ENCODE assay signal across 8 mouse cellular contexts in the genomic region with DNA sequence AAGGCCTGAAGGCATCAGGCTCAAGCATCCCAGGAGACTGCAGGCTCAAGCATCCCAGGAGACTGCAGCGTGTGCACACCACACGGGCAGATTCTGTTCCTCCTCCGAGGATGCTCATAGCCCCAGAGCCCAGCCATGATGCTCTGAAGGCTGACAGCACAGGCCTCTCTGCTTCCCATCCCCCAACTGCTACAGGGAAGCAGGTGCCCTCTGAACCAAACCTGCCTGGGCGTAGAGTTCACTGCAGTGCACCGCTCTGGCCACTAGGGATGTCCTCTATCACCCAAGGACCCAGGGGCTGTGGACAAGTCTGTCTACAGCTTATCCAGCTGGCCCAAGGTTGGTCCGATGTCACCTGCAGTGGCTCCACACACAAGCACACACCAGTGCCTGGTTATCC. TPM values are rescaled to one million over a fixed set of nuclear protein-coding genes. Genes with fewer than 3 reads are reported as not detected.
DNase-seq lines count a peak whose midpoint lies in the region; ATAC-seq lines count a peak whose summit lies in the region.

No protein-coding gene starts in this region.

- H3K4me1 ChIP-seq in hindbrain, embryonic 16.5 days (ENCODE audit: control insufficient read depth, insufficient read depth, low read depth, low read length), result peaks cover 9% of the 10 kb centered on the region
- H3K4me1 ChIP-seq in liver, embryonic 15.5 days (replicated peaks), result peaks cover 29% of the 10 kb centered on the region
- peaks cover 16% of the 10 kb centered on the region for H3K4me1 ChIP-seq in neural tube, embryonic 13.5 days (replicated peaks)

- peak; percentile 41; the same call in 1 of the 2 replicates for ATAC-seq in hindbrain, embryonic 16.5 days
- ATAC-seq in liver, embryonic 15.5 days (ENCODE audit: insufficient read depth), result peak; percentile 55
- ATAC-seq in neural tube, embryonic 13.5 days (ENCODE audit: low read depth), result 0 out of 2 replicates have a peak, but pooled peaks have one; percentile 25

- no peaks in the 10 kb centered on the region for H3K36me3 ChIP-seq in hindbrain, embryonic 16.5 days (ENCODE audit: control insufficient read depth, insufficient read depth, low read length)
- peaks cover 1% of the 10 kb centered on the region; the same call in 1 of the 2 replicates for H3K36me3 ChIP-seq in liver, embryonic 15.5 days (replicated peaks)
- no peaks in the 10 kb centered on the region for H3K36me3 ChIP-seq in neural tube, embryonic 13.5 days

- WGBS in hindbrain, embryonic 16.5 days, result 29% methylated on average over 6 of the region's 6 CpGs
- 42% methylated on average over 6 of the region's 6 CpGs for WGBS in liver, embryonic 15.5 days (ENCODE audit: insufficient replicate concordance)
- WGBS in neural tube, embryonic 13.5 days, result 39% methylated on average over 6 of the region's 6 CpGs

- H3K9me3 ChIP-seq in hindbrain, embryonic 16.5 days (ENCODE audit: control insufficient read depth, low read length), result no peaks in the 10 kb centered on the region
- no peaks in the 10 kb centered on the region for H3K9me3 ChIP-seq in liver, embryonic 15.5 days (replicated peaks)
- H3K9me3 ChIP-seq in neural tube, embryonic 13.5 days, result no peaks in the 10 kb centered on the region

- peak; percentile 50 for DNase-seq in urinary bladder, postnatal 14 days (ENCODE audit: low spot score)
- DNase-seq in urinary bladder, postnatal 25 days (ENCODE audit: low spot score), result no peak
- peak; percentile 51 to 56 for DNase-seq in cerebellum, postnatal 36 days
- DNase-seq in right cerebral cortex, postnatal 14 days, result no peak
- no peak for DNase-seq in layer of hippocampus, adult 11-12 months (ENCODE audit: low spot score)

- no peak overlapping the region for H3K4me3 ChIP-seq in hindbrain, embryonic 16.5 days (ENCODE audit: low read length)
- no peak overlapping the region for H3K4me3 ChIP-seq in liver, embryonic 15.5 days (replicated peaks)
- no peak overlapping the region for H3K4me3 ChIP-seq in neural tube, embryonic 13.5 days

- no peak overlapping the region for H3K27ac ChIP-seq in hindbrain, embryonic 16.5 days (ENCODE audit: low read depth, low read length)
- H3K27ac ChIP-seq in liver, embryonic 15.5 days (replicated peaks), result no peak overlapping the region
- peak overlapping the region; percentile 14; the same call in 1 of the 2 replicates for H3K27ac ChIP-seq in neural tube, embryonic 13.5 days (replicated peaks)

- no peaks in the 10 kb centered on the region for H3K27me3 ChIP-seq in hindbrain, embryonic 16.5 days (replicated peaks; ENCODE audit: control insufficient read depth, insufficient read depth, low read length)
- no peaks in the 10 kb centered on the region for H3K27me3 ChIP-seq in liver, embryonic 15.5 days
- no peaks in the 10 kb centered on the region for H3K27me3 ChIP-seq in neural tube, embryonic 13.5 days

- no peak overlapping the region for H3K4me2 ChIP-seq in hindbrain, embryonic 16.5 days (ENCODE audit: low read length)
- no peak overlapping the region for H3K4me2 ChIP-seq in liver, embryonic 15.5 days
- no peak overlapping the region for H3K4me2 ChIP-seq in neural tube, embryonic 13.5 days

- H3K9ac ChIP-seq in hindbrain, embryonic 16.5 days (ENCODE audit: low read depth, low read length), result no peak overlapping the region
- H3K9ac ChIP-seq in liver, embryonic 15.5 days, result no peak overlapping the region
- no peak overlapping the region for H3K9ac ChIP-seq in neural tube, embryonic 13.5 days

RNA-seq across cellular contexts. Expression of a gene that starts 12.9 kb away (rescaled TPM):
- polyA plus RNA-seq in hindbrain, embryonic 16.5 days (2015; fragmentation: Nextera tagmentation; extraction: Ambion mirVana), result 52.1 and 58.3 TPM in 2 replicates
- 38.8 and 42.1 TPM in 2 replicates for polyA plus RNA-seq in liver, embryonic 15.5 days (2015; fragmentation: Nextera tagmentation; extraction: Ambion mirVana)
- polyA plus RNA-seq in neural tube, embryonic 13.5 days (2015; fragmentation: Nextera tagmentation; extraction: Ambion mirVana), result 55.2 and 57.7 TPM in 2 replicates

Comparison
In these comparisons a context has a peak if more than half of its experiments do, and no peak if none do; other contexts are left out.
1. DNase-seq: peak in urinary bladder, postnatal 14 days (single experiment) and cerebellum, postnatal 36 days (2 of 2); none in urinary bladder, postnatal 25 days (single experiment), right cerebral cortex, postnatal 14 days (single experiment) and layer of hippocampus, adult 11-12 months (single experiment).
2. Peak in every context shown above with its lines, with median percentiles within 50 percentile points of each other: ATAC-seq.